Mouse (Mus musculus) lung, adult 18-20 months (tissue): ENCODE results near the gene Asic2.

Experiments used
- DNase-seq, 2 experiments: peaks; one replicate each; pipeline ENCODE4 v3.0.0; 2022; ENCODE audit warnings: mixed read lengths in 2 of 2

The Asic2 gene

GRCm38 (mm10) chr11:81968401-81968881 is at the start of gene Asic2:
TSS of gene Asic2 (minus strand) at chr11:81968457.
- no peak for DNase-seq

GRCm38 (mm10) chr11:82016181-82016780 is 48.0 kb upstream of the Asic2 start:
- no peak for DNase-seq

- DNase-seq = no peak
Measured at GRCm38 (mm10) chr11:82015066-82015465, 46.8 kb upstream of the Asic2 start.

GRCm38 (mm10) chr11:82013756-82014155 is 45.5 kb upstream of the Asic2 start:
- DNase-seq = no peak

GRCm38 (mm10) chr11:82011411-82012193 is 43.3 kb upstream of the Asic2 start:
- DNase-seq = peak in 1 of 2 experiments; percentile 40

- no peak for DNase-seq
Measured at GRCm38 (mm10) chr11:82010115-82010514, 41.9 kb upstream of the Asic2 start.

- DNase-seq = peak; percentile 72 to 77
Measured at GRCm38 (mm10) chr11:82006796-82007423, 38.7 kb upstream of the Asic2 start.

- DNase-seq = no peak
Measured at GRCm38 (mm10) chr11:82004810-82005209, 36.6 kb upstream of the Asic2 start.

GRCm38 (mm10) chr11:82000581-82000980 is 32.3 kb upstream of the Asic2 start:
- DNase-seq = no peak

GRCm38 (mm10) chr11:81999469-81999868 is 31.2 kb upstream of the Asic2 start:
- no peak for DNase-seq

GRCm38 (mm10) chr11:81998646-81999045 is 30.4 kb upstream of the Asic2 start:
- no peak for DNase-seq

GRCm38 (mm10) chr11:81997085-81997484 is 28.8 kb upstream of the Asic2 start:
- no peak for DNase-seq

- peak; percentile 33 to 38 for DNase-seq
Measured at GRCm38 (mm10) chr11:81996172-81996841, 28.1 kb upstream of the Asic2 start.

GRCm38 (mm10) chr11:81983146-81983545 is 14.9 kb upstream of the Asic2 start:
- DNase-seq = peak; percentile 27 to 38

GRCm38 (mm10) chr11:81982191-81982590 is 13.9 kb upstream of the Asic2 start:
- DNase-seq = no peak

- DNase-seq = no peak
Measured at GRCm38 (mm10) chr11:81974577-81974976, 6.3 kb upstream of the Asic2 start.

GRCm38 (mm10) chr11:81973699-81974098 is 5.4 kb upstream of the Asic2 start:
- DNase-seq = no peak

- no peak for DNase-seq
Measured at GRCm38 (mm10) chr11:81972044-81972443, 3.8 kb upstream of the Asic2 start.

GRCm38 (mm10) chr11:81966626-81967289 is 1.5 kb downstream of the Asic2 start:
- DNase-seq = no peak

- no peak for DNase-seq
Measured at GRCm38 (mm10) chr11:81965653-81966625, 2.3 kb downstream of the Asic2 start.

- DNase-seq = no peak
Measured at GRCm38 (mm10) chr11:81964561-81964960, 3.7 kb downstream of the Asic2 start.
